Mouse (Mus musculus): ENCODE measurements around the gene Prl7d1.
"Not testable (repeated sequence)": the region's sequence is repeated elsewhere in the genome, so short reads cannot be mapped to it uniquely, and the experiment has no call there.

The Prl7d1 gene

GRCm38 (mm10) chr13:27716636-27717035 lies at the start of gene Prl7d1:
TSS of gene Prl7d1 (minus strand) at chr13:27716736.
- DNase-seq = no peak

GRCm38 (mm10) chr13:27734512-27735186 lies 18.1 kb upstream of the Prl7d1 start:
- DNase-seq = no peak

- not testable (repeated sequence) for DNase-seq
Measured at GRCm38 (mm10) chr13:27730286-27730959, 13.9 kb upstream of the Prl7d1 start.

DNA sequence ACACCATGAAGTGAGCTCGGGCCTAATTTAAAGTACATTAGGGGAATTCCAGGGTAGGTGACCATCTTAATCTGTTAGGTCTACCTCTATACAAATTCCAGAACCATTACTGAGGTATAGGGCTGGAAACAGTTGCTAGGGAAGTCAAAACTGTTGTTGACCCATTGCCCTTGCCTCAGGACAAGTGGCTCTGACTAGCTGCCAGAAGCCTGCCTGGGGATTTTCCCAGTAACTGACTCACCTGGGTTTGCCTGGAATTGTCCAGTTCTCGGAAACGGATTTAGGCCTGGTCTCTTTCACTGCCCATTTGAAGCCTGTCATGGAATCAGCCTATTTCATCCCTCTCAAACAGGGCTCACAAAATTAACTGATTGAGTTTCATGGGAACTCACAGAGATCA lies 8.5 kb upstream of the Prl7d1 start:
- DNase-seq = not testable (repeated sequence)

GRCm38 (mm10) chr13:27706521-27706920 lies 10.0 kb downstream of the Prl7d1 start:
- DNase-seq = no peak

- no peak for DNase-seq
Measured at GRCm38 (mm10) chr13:27667936-27668335, 48.6 kb downstream of the Prl7d1 start, which contains the start of gene Prl7a2. TSS of gene Prl7a2 (minus strand) at chr13:27668036.

GRCm38 (mm10) chr13:27660747-27661146 lies 55.8 kb downstream of the Prl7d1 start:
- DNase-seq = no peak
